Mouse (Mus musculus) liver (tissue): ENCODE data around the gene Mogs.

ENCODE experiments used
- DNase-seq: peaks from one replicate; pipeline ENCODE4 v3.0.0-alpha.2; 2020; ENCODE audit warnings: mixed read lengths

The Mogs gene

GRCm38 (mm10) chr6:83155552-83156238 lies 40.4 kb downstream of the Mogs start:
- DNase-seq, result no peak

GRCm38 (mm10) chr6:83156259-83156684 lies 41.0 kb downstream of the Mogs start, which contains the start of the genes Wdr54 and 1700003E16Rik:
TSS of gene Wdr54 (minus strand) at chr6:83156397.
TSS of gene 1700003E16Rik (plus strand) at chr6:83156404.
- DNase-seq, result peak; percentile 45

- DNase-seq, result peak; percentile 51
Measured at GRCm38 (mm10) chr6:83159456-83159855, 44.2 kb downstream of the Mogs start.

- no peak for DNase-seq
Measured at GRCm38 (mm10) chr6:83161442-83161841, 46.1 kb downstream of the Mogs start.

- DNase-seq, result peak; percentile 19
Measured at GRCm38 (mm10) chr6:83161921-83162641, 46.8 kb downstream of the Mogs start.

- DNase-seq, result peak; percentile 62
Measured at GRCm38 (mm10) chr6:83162701-83163100, 47.4 kb downstream of the Mogs start.

- DNase-seq, result no peak
Measured at GRCm38 (mm10) chr6:83165026-83165606, 49.8 kb downstream of the Mogs start.

- DNase-seq, result peak; percentile 96
Measured at GRCm38 (mm10) chr6:83165607-83166242, 50.4 kb downstream of the Mogs start, which contains the start of gene Dctn1. TSS of gene Dctn1 (plus strand) at chr6:83165920.

GRCm38 (mm10) chr6:83166243-83166630 lies 50.9 kb downstream of the Mogs start:
- DNase-seq, result peak; percentile 25
